Mouse (Mus musculus) bone marrow, adult 2 months (tissue): ENCODE data around the gene Pik3r1.

Source experiments
- CTCF ChIP-seq: fragments of 200-500 bp; IDR thresholded peaks from 2 replicates; pipeline ENCODE4 v1.5.1; 2011; ENCODE audit warnings: low read length, control low read depth; ENCODE audit not compliant: control insufficient read depth, insufficient read depth
- POLR2A ChIP-seq: fragments of 200-500 bp; IDR thresholded peaks from 2 replicates; pipeline ENCODE4 v1.6.1; 2011; ENCODE audit warnings: low read depth, mild to moderate bottlenecking, control low read depth, low read length, borderline replicate concordance; ENCODE audit not compliant: control insufficient read depth

- TF ChIP-seq POLR2A, result no peak
- TF ChIP-seq CTCF, result no peak
These were observed 35.3 kb downstream of the Pik3r1 start for GRCm38 (mm10) chr13:101732675-101733074.
